In the genomic region with DNA sequence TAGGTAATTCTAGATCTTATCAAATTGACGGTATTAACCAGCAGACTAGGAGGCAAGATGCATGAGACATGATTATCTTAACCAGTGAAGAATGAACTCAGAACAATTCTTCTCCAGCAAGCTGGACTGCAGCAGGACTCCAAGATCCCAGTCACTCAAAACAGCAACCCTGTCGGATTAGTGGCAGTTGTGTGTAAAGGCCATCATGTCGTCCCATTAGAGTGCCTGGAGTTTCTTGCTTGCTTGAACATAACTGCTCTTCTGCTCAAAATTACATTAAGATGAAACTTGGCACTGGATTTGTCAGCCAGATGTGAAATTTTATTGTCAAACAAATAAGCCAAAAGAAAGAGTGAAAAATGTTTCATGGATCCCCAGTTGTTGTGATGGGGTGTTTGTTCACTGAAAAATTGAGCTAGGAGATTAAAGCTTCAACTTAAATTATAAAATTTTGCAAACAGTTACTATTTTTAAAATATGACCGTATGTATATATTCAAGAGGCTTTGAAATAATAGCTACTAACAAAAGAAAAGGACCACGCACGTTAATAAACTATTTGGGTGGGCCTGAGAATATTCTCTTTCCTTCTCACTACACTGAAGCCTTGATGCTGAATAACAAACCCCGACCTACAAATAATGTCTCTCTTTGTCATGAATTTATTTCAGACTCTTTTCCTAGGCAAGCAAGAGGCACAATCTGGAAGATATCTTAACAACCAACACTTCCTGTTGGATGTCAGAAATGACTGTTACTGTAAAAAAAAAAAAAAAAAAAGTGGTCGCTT, we compare ENCODE assay signal across 21 mouse cellular contexts. TPM values are rescaled to one million over a fixed set of nuclear protein-coding genes. Genes with fewer than 3 reads are reported as not detected.
A peak's percentile ranks its signal among the peaks of the same experiment; 100 is the strongest.
DNase-seq lines count a peak whose midpoint lies in the region; ATAC-seq lines count a peak whose summit lies in the region.
"Had no signal": no experiment of that assay in that cellular context is flagged by ENCODE, and none has a peak within 500 bp of the region (broad histone marks: within the 10 kb centered on the region; RNA-seq: fewer than 3 reads in every experiment).

No protein-coding gene starts in this region.

- no peaks in the 10 kb centered on the region for H3K27me3 ChIP-seq in intestine, embryonic 14.5 days (replicated peaks; ENCODE audit: control insufficient read depth, insufficient read depth, low read length)
- H3K27me3 ChIP-seq in intestine, embryonic 16.5 days (replicated peaks; ENCODE audit: control insufficient read depth, insufficient read depth, low read length), result no peaks in the 10 kb centered on the region
- H3K27me3 ChIP-seq in liver, embryonic 11.5 days (replicated peaks; ENCODE audit: control insufficient read depth, insufficient read depth, low read length), result no peaks in the 10 kb centered on the region
- no peaks in the 10 kb centered on the region for H3K27me3 ChIP-seq in stomach, embryonic 16.5 days (ENCODE audit: control insufficient read depth, insufficient read depth, low read length)
- H3K27me3 ChIP-seq: embryonic facial prominence, embryonic 15.5 days; heart, embryonic 15.5 days; neural tube, embryonic 12.5 days had no signal

- no peaks in the 10 kb centered on the region for H3K36me3 ChIP-seq in intestine, embryonic 14.5 days (ENCODE audit: control insufficient read depth, insufficient read depth, low read length)
- H3K36me3 ChIP-seq in intestine, embryonic 16.5 days (ENCODE audit: control insufficient read depth, insufficient read depth, low read length), result no peaks in the 10 kb centered on the region
- no peaks in the 10 kb centered on the region for H3K36me3 ChIP-seq in liver, embryonic 11.5 days (ENCODE audit: control insufficient read depth, insufficient read depth, low read length)
- H3K36me3 ChIP-seq in stomach, embryonic 16.5 days (ENCODE audit: control insufficient read depth, insufficient read depth, low read length), result no peaks in the 10 kb centered on the region
- H3K36me3 ChIP-seq: embryonic facial prominence, embryonic 15.5 days; heart, embryonic 15.5 days; limb, embryonic 12.5 days; neural tube, embryonic 12.5 days had no signal

- DNase-seq in intestine, embryonic 14.5 days (ENCODE audit: low spot score), result no peak
- DNase-seq in liver, embryonic 11.5 days (ENCODE audit: low spot score), result no peak
- no peak for DNase-seq in liver
- DNase-seq in testis, postnatal 10 days (ENCODE audit: low spot score), result peak; percentile 13
- no peak for DNase-seq in testis, postnatal 14 days (ENCODE audit: low spot score)
- DNase-seq in right cerebral cortex, postnatal 10 days (ENCODE audit: low spot score in 2 of 2), result no peak
- DNase-seq: adrenal gland, postnatal 25 days; cerebellum, adult 18-20 months; cerebellum, postnatal 36 days; gastrocnemius, postnatal 25 days; kidney, postnatal 14 days had no signal

- peak overlapping the region; percentile 9; the same call in 1 of the 2 replicates for H3K27ac ChIP-seq in intestine, embryonic 14.5 days (ENCODE audit: low read depth)
- no peak overlapping the region for H3K27ac ChIP-seq in intestine, embryonic 16.5 days (ENCODE audit: low read length)
- peak overlapping the region; percentile 79 for H3K27ac ChIP-seq in liver, embryonic 11.5 days (ENCODE audit: low read depth, low read length)
- H3K27ac ChIP-seq in stomach, embryonic 16.5 days (ENCODE audit: low read length), result peak overlapping the region; percentile 77
- H3K27ac ChIP-seq: embryonic facial prominence, embryonic 15.5 days; heart, embryonic 15.5 days; macrophage; neural tube, embryonic 12.5 days had no signal

- H3K4me1 ChIP-seq in intestine, embryonic 14.5 days (replicated peaks; ENCODE audit: control insufficient read depth, insufficient read depth, low read length), result peaks cover 14% of the 10 kb centered on the region
- H3K4me1 ChIP-seq in intestine, embryonic 16.5 days (ENCODE audit: control insufficient read depth, insufficient read depth, low read length), result peaks cover 8% of the 10 kb centered on the region; the same call in 1 of the 2 replicates
- H3K4me1 ChIP-seq in liver, embryonic 11.5 days (replicated peaks; ENCODE audit: control insufficient read depth, insufficient read depth, low read length), result peaks cover 40% of the 10 kb centered on the region
- peaks cover 13% of the 10 kb centered on the region for H3K4me1 ChIP-seq in stomach, embryonic 16.5 days (ENCODE audit: control insufficient read depth, insufficient read depth, low read length)

- no peak overlapping the region for H3K4me3 ChIP-seq in intestine, embryonic 14.5 days (ENCODE audit: low read depth, low read length)
- H3K4me3 ChIP-seq in intestine, embryonic 16.5 days (ENCODE audit: low read length), result no peak overlapping the region
- H3K4me3 ChIP-seq in liver, embryonic 11.5 days (ENCODE audit: low read depth, low read length), result no peak overlapping the region
- no peak overlapping the region for H3K4me3 ChIP-seq in stomach, embryonic 16.5 days (replicated peaks; ENCODE audit: low read length)
- H3K4me3 ChIP-seq: embryonic facial prominence, embryonic 15.5 days; heart, embryonic 15.5 days; limb, embryonic 12.5 days; neural tube, embryonic 12.5 days had no signal

- no peaks in the 10 kb centered on the region for H3K9me3 ChIP-seq in intestine, embryonic 14.5 days (ENCODE audit: control insufficient read depth, low read length)
- H3K9me3 ChIP-seq in intestine, embryonic 16.5 days (ENCODE audit: control insufficient read depth, low read length), result no peaks in the 10 kb centered on the region
- no peaks in the 10 kb centered on the region for H3K9me3 ChIP-seq in liver, embryonic 11.5 days (ENCODE audit: control insufficient read depth, low read length)
- H3K9me3 ChIP-seq in stomach, embryonic 16.5 days (replicated peaks; ENCODE audit: control insufficient read depth, low read length), result no peaks in the 10 kb centered on the region
- H3K9me3 ChIP-seq: embryonic facial prominence, embryonic 15.5 days; heart, embryonic 15.5 days; limb, embryonic 12.5 days; neural tube, embryonic 12.5 days had no signal

- 45% methylated on average over 8 of the region's 8 CpGs for WGBS in intestine, embryonic 14.5 days
- 52% methylated on average over 8 of the region's 8 CpGs for WGBS in intestine, embryonic 16.5 days
- WGBS in liver, embryonic 11.5 days, result 62% methylated on average over 8 of the region's 8 CpGs
- 47% methylated on average over 8 of the region's 8 CpGs for WGBS in stomach, embryonic 16.5 days

- H3K9ac ChIP-seq in intestine, embryonic 14.5 days (ENCODE audit: low read length), result no peak overlapping the region
- H3K9ac ChIP-seq in intestine, embryonic 16.5 days (ENCODE audit: low read depth, low read length), result no peak overlapping the region
- no peak overlapping the region for H3K9ac ChIP-seq in liver, embryonic 11.5 days (ENCODE audit: low read depth, low read length)
- no peak overlapping the region for H3K9ac ChIP-seq in stomach, embryonic 16.5 days (ENCODE audit: low read length)
- H3K9ac ChIP-seq: embryonic facial prominence, embryonic 15.5 days; heart, embryonic 15.5 days; limb, embryonic 12.5 days; neural tube, embryonic 12.5 days had no signal

- no peak overlapping the region for H3K4me2 ChIP-seq in intestine, embryonic 14.5 days (ENCODE audit: low read length)
- H3K4me2 ChIP-seq in intestine, embryonic 16.5 days (ENCODE audit: low read depth, low read length), result no peak overlapping the region
- no peak overlapping the region for H3K4me2 ChIP-seq in liver, embryonic 11.5 days
- no peak overlapping the region for H3K4me2 ChIP-seq in stomach, embryonic 16.5 days (ENCODE audit: low read depth, low read length)
- H3K4me2 ChIP-seq: embryonic facial prominence, embryonic 15.5 days; heart, embryonic 15.5 days; limb, embryonic 12.5 days; midbrain, embryonic 11.5 days; neural tube, embryonic 12.5 days had no signal

- ATAC-seq in intestine, embryonic 14.5 days (replicated peaks; ENCODE audit: low FRiP score, low TSS enrichment, low read depth), result no peak
- no peak for ATAC-seq in intestine, embryonic 16.5 days
- ATAC-seq in liver, embryonic 11.5 days (replicated peaks; ENCODE audit: low FRiP score), result no peak
- no peak for ATAC-seq in stomach, embryonic 16.5 days (ENCODE audit: insufficient read depth, low FRiP score)
- ATAC-seq: CD4-positive, CD25-positive, alpha-beta regulatory T cell, adult 4 months; forebrain, embryonic 16.5 days had no signal

RNA-seq across cellular contexts. Expression of a gene that starts 19.4 kb away (rescaled TPM):
- polyA plus RNA-seq in intestine, embryonic 14.5 days (2014; fragmentation: Nextera tagmentation; extraction: Ambion mirVana), result 4.0 and 5.3 TPM in 2 replicates
- polyA plus RNA-seq in intestine, embryonic 16.5 days (2015; fragmentation: Nextera tagmentation; extraction: Ambion mirVana), result 4.0 and 5.2 TPM in 2 replicates
- 3.8 and 8.2 TPM in 2 replicates for polyA plus RNA-seq in liver, embryonic 11.5 days (2014; fragmentation: Nextera tagmentation; extraction: Ambion mirVana)
- polyA plus RNA-seq in stomach, embryonic 16.5 days (2015; fragmentation: Nextera tagmentation; extraction: Ambion mirVana), result 10.1 and 24.0 TPM in 2 replicates
